Mouse (Mus musculus) embryonic facial prominence, embryonic 12.5 days (tissue): ENCODE measurements around the gene Mrps2. TPM values are rescaled to one million over a fixed set of nuclear protein-coding genes. Genes with fewer than 3 reads are reported as not detected.
A peak's percentile ranks its signal among the peaks of the same experiment; 100 is the strongest.
"Not testable (repeated sequence)": the region's sequence is repeated elsewhere in the genome, so short reads cannot be mapped to it uniquely, and the experiment has no call there.

Experiments used
- ATAC-seq: fragments of 200-750 bp; cut with Nextera tagmentation; 2 replicates; pipeline ENCODE4 v1.8.0; 2017; ENCODE audit not compliant: insufficient number of reproducible peaks, insufficient read depth, low FRiP score, low TSS enrichment
- H3K27ac ChIP-seq: fragments of 300-500 bp; sonication (generic); 2 replicates; pipeline ENCODE4 v1.5.1; 2016; ENCODE audit warnings: mild to moderate bottlenecking
- H3K27me3 ChIP-seq: fragments of 300-500 bp; sonication (generic); 2 replicates; pipeline ENCODE4 v1.6.1; 2016; ENCODE audit warnings: mild to moderate bottlenecking, moderate library complexity
- H3K36me3 ChIP-seq: fragments of 300-500 bp; sonication (generic); 2 replicates; pipeline ENCODE4 v1.6.1; 2016; ENCODE audit warnings: mild to moderate bottlenecking
- H3K4me1 ChIP-seq: fragments of 300-500 bp; sonication (generic); 2 replicates; pipeline ENCODE4 v1.6.1; 2016
- H3K4me2 ChIP-seq: fragments of 300-500 bp; sonication (generic); replicated peaks from 2 replicates; pipeline ENCODE4 v1.6.1; 2016; ENCODE audit warnings: mild to moderate bottlenecking, moderate library complexity
- H3K4me3 ChIP-seq: fragments of 300-500 bp; sonication (generic); 2 replicates; pipeline ENCODE4 v1.5.1; 2016; ENCODE audit warnings: mild to moderate bottlenecking
- H3K9ac ChIP-seq: fragments of 300-500 bp; sonication (generic); 2 replicates; pipeline ENCODE4 v1.6.1; 2016; ENCODE audit warnings: mild to moderate bottlenecking, moderate library complexity
- H3K9me3 ChIP-seq: fragments of 300-500 bp; sonication (generic); 2 replicates; pipeline ENCODE4 v1.6.1; 2016; ENCODE audit warnings: mild to moderate bottlenecking, moderate library complexity
- WGBS: fragments of 180-500 bp; shearing (Covaris S2); methylation state at CpG from one replicate; pipeline ENCODE4 v1.1.7; 2016; 5-methylcytosine and 5-hydroxymethylcytosine counted together
- polyA plus RNA-seq: library from polyadenylated mRNA; unstranded; fragments of >200 nt; fragmentation: Nextera tagmentation; extraction: Ambion mirVana; gene quantifications from 2 replicates; pipeline ENCODE4 v1.2.1, GENCODE M21; 2016

Mrps2 gene
- polyA plus RNA-seq, 1 experiment from 2014 or later: 61.8 TPM

GRCm38 (mm10) chr2:28447315-28447670, 20.6 kb upstream of the Mrps2 start:
- no peaks in the 10 kb centered on the region for H3K27me3 ChIP-seq
- WGBS: 6% methylated on average over 11 of the region's 11 CpGs
- peak overlapping the region; percentile 74 for H3K4me3 ChIP-seq
- peak overlapping the region; percentile 84 for H3K9ac ChIP-seq
- H3K4me1 ChIP-seq: peaks cover 6% of the 10 kb centered on the region; the same call in 1 of the 2 replicates
- H3K36me3 ChIP-seq: peaks cover 15% of the 10 kb centered on the region
- no peak for ATAC-seq
- H3K4me2 ChIP-seq: peak overlapping the region; percentile 93
- no peaks in the 10 kb centered on the region for H3K9me3 ChIP-seq
- H3K27ac ChIP-seq: peak overlapping the region; percentile 59; the same call in 1 of the 2 replicates

GRCm38 (mm10) chr2:28451663-28452062, 16.2 kb upstream of the Mrps2 start:
- peaks cover 31% of the 10 kb centered on the region for H3K36me3 ChIP-seq
- H3K4me3 ChIP-seq: no peak overlapping the region
- H3K27me3 ChIP-seq: no peaks in the 10 kb centered on the region
- no peak for ATAC-seq
- no peak overlapping the region for H3K4me2 ChIP-seq
- no peaks in the 10 kb centered on the region for H3K9me3 ChIP-seq
- H3K9ac ChIP-seq: no peak overlapping the region
- 89% methylated on average over 11 of the region's 11 CpGs for WGBS
- no peak overlapping the region for H3K27ac ChIP-seq
- H3K4me1 ChIP-seq: peaks cover 3% of the 10 kb centered on the region; the same call in 1 of the 2 replicates

GRCm38 (mm10) chr2:28453539-28453938, 14.3 kb upstream of the Mrps2 start:
- no peaks in the 10 kb centered on the region for H3K9me3 ChIP-seq
- H3K27me3 ChIP-seq: no peaks in the 10 kb centered on the region
- no peak overlapping the region for H3K9ac ChIP-seq
- peaks cover 31% of the 10 kb centered on the region for H3K36me3 ChIP-seq
- H3K27ac ChIP-seq: no peak overlapping the region
- H3K4me2 ChIP-seq: no peak overlapping the region
- no peak overlapping the region for H3K4me3 ChIP-seq
- no peak for ATAC-seq
- H3K4me1 ChIP-seq: no peaks in the 10 kb centered on the region
- 83% methylated on average over 6 of the region's 6 CpGs for WGBS

GRCm38 (mm10) chr2:28456616-28457015, 11.2 kb upstream of the Mrps2 start:
- no peak for ATAC-seq
- 86% methylated on average over 1 of the region's 1 CpGs for WGBS
- H3K4me2 ChIP-seq: no peak overlapping the region
- no peaks in the 10 kb centered on the region for H3K4me1 ChIP-seq
- H3K9me3 ChIP-seq: no peaks in the 10 kb centered on the region
- no peaks in the 10 kb centered on the region for H3K27me3 ChIP-seq
- no peak overlapping the region for H3K9ac ChIP-seq
- peaks cover 22% of the 10 kb centered on the region for H3K36me3 ChIP-seq
- no peak overlapping the region for H3K27ac ChIP-seq
- H3K4me3 ChIP-seq: no peak overlapping the region

- WGBS: 36% methylated on average over 3 of the region's 3 CpGs
- no peak for ATAC-seq
- Histone ChIP-seq H3K4me2 (no peak overlapping the region), H3K27ac (no peak overlapping the region), H3K9me3 (no peaks in the 10 kb centered on the region), H3K4me3 (no peak overlapping the region), H3K9ac (no peak overlapping the region), H3K4me1 (peaks cover 14% of the 10 kb centered on the region), H3K36me3 (no peaks in the 10 kb centered on the region; the same call in 1 of the 2 replicates), H3K27me3 (peaks cover 10% of the 10 kb centered on the region; the same call in 1 of the 2 replicates)
Measured at GRCm38 (mm10) chr2:28463919-28464318, 3.9 kb upstream of the Mrps2 start.

GRCm38 (mm10) chr2:28464919-28465318, 2.9 kb upstream of the Mrps2 start:
- Histone ChIP-seq H3K27me3 (peaks cover 10% of the 10 kb centered on the region; the same call in 1 of the 2 replicates), H3K9ac (no peak overlapping the region), H3K27ac (no peak overlapping the region), H3K4me2 (no peak overlapping the region), H3K4me3 (no peak overlapping the region), H3K4me1 (peaks cover 17% of the 10 kb centered on the region), H3K36me3 (peaks cover 9% of the 10 kb centered on the region), H3K9me3 (no peaks in the 10 kb centered on the region)
- no peak for ATAC-seq
- WGBS: 80% methylated on average over 9 of the region's 9 CpGs

GRCm38 (mm10) chr2:28465836-28466518, 1.9 kb upstream of the Mrps2 start, which contains the start of gene 1700007K13Rik:
Gene 1700007K13Rik (minus strand): TSS chr2:28466332.
- Histone ChIP-seq H3K4me1 (peaks cover 17% of the 10 kb centered on the region), H3K27me3 (peaks cover 10% of the 10 kb centered on the region; the same call in 1 of the 2 replicates), H3K4me2 (peak within 1 kb of the TSS; percentile 62), H3K9ac (peak within 1 kb of the TSS; percentile 42; the same call in 1 of the 2 replicates), H3K36me3 (peaks cover 19% of the 10 kb centered on the region), H3K4me3 (peak within 1 kb of the TSS; percentile 32), H3K9me3 (no peaks in the 10 kb centered on the region), H3K27ac (no peak within 1 kb of the TSS)
- WGBS: 5% methylated on average over 25 of the region's 25 CpGs
- peak; percentile 58 for ATAC-seq

GRCm38 (mm10) chr2:28468486-28469225, 790 bp downstream of the Mrps2 start:
- Histone ChIP-seq H3K27me3 (peaks cover 10% of the 10 kb centered on the region; the same call in 1 of the 2 replicates), H3K4me3 (peak overlapping the region; percentile 98), H3K9ac (peak overlapping the region; percentile 95), H3K36me3 (peaks cover 42% of the 10 kb centered on the region), H3K4me1 (peaks cover 17% of the 10 kb centered on the region), H3K27ac (no peak overlapping the region), H3K9me3 (0 out of 2 replicates have a peak, but pooled peaks cover 6% of the 10 kb centered on the region), H3K4me2 (peak overlapping the region; percentile 93)
- no peak for ATAC-seq
- 53% methylated on average over 18 of the region's 18 CpGs for WGBS

DNA sequence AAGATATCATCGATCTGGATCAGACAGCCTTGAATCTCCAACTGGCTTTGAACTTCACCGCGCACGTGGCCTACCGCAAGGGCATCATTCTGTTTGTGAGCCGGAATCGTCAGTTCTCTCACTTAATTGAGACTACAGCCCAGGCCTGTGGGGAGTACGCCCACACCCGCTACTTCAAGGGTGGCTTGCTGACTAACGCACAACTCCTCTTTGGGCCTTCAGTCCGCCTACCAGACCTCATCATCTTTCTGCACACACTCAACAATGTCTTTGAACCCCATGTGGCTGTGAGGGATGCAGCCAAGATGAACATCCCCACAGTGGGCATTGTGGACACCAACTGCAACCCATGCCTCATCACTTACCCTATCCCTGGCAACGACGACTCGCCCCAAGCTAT, 1.6 kb downstream of the Mrps2 start:
- H3K9me3 ChIP-seq: 0 out of 2 replicates have a peak, but pooled peaks cover 6% of the 10 kb centered on the region
- no peak overlapping the region for H3K4me3 ChIP-seq
- no peak for ATAC-seq
- peaks cover 17% of the 10 kb centered on the region for H3K4me1 ChIP-seq
- peak overlapping the region; percentile 93; the same call in 1 of the 2 replicates for H3K4me2 ChIP-seq
- H3K9ac ChIP-seq: no peak overlapping the region
- peaks cover 10% of the 10 kb centered on the region; the same call in 1 of the 2 replicates for H3K27me3 ChIP-seq
- no peak overlapping the region for H3K27ac ChIP-seq
- 97% methylated on average over 14 of the region's 14 CpGs for WGBS
- H3K36me3 ChIP-seq: peaks cover 42% of the 10 kb centered on the region

DNA sequence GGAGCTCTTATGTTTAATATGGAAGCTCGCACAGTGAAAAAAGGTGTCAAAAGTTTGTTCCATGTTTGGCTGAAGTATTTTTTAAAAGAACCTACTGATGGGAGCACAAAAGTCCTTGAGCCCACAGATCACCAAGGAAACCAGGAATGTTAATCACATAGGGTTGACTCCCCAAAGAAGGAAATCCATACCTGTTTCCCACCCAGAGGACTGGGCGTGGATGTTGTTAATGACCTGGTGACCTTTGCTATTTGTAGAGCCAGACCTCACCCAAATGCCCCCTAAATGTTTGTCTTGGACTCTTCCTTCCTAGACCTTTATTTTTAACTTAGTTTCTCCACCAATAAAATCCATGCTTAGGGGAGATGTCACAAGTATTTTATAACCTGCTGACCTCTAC, 2.7 kb downstream of the Mrps2 start:
- H3K9ac ChIP-seq: no peak overlapping the region
- H3K4me3 ChIP-seq: no peak overlapping the region
- WGBS: 93% methylated on average over 2 of the region's 2 CpGs
- H3K27me3 ChIP-seq: 0 out of 2 replicates have a peak, but pooled peaks cover 4% of the 10 kb centered on the region
- H3K4me2 ChIP-seq: no peak overlapping the region
- H3K9me3 ChIP-seq: 0 out of 2 replicates have a peak, but pooled peaks cover 6% of the 10 kb centered on the region
- ATAC-seq: no peak
- H3K27ac ChIP-seq: no peak overlapping the region
- peaks cover 17% of the 10 kb centered on the region for H3K4me1 ChIP-seq
- H3K36me3 ChIP-seq: peaks cover 42% of the 10 kb centered on the region

DNA sequence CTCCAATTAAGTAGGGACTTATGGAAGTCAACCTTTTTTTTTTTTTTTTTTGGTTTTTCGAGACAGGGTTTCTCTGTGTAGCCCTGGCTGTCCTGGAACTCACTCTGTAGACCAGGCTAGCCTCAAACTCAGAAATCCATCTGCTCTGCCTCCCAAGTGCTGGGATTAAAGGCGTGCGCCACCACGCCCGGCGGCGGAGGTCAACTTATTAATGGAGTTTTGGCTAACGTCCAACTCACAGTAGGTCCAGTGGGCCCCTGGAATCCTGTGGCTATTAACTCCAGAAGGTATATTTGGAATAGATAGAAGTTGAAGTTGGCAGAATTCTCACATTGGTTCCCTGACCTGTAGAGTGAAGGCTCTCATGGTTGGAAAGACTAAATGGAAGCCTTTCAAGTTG, 4.1 kb downstream of the Mrps2 start:
- H3K4me3 ChIP-seq, H3K27ac ChIP-seq, H3K9ac ChIP-seq, H3K4me1 ChIP-seq, H3K4me2 ChIP-seq, H3K9me3 ChIP-seq, ATAC-seq, H3K27me3 ChIP-seq: not testable (repeated sequence)
- peaks cover 42% of the 10 kb centered on the region for H3K36me3 ChIP-seq
- 92% methylated on average over 8 of the region's 8 CpGs for WGBS

DNA sequence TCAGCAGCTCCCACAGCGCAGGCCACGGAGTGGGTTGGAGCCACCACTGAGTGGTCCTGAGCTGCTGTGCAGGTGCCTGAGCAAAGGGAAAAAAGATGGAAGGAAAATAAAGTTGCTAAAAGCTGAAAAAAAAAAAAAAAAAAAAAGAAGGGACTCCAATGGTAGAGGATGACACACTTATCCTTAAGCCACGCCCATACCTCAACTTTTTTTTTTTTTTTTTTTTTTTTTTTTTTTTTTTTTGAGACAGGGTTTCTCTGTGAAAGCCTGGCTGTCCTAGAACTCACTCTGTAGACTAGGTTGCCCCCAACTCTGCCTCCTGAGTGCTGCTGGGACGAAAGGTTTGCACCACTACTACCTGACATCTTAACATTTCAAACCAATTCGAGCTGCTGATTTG, 10.1 kb downstream of the Mrps2 start:
- H3K4me1 ChIP-seq, H3K9ac ChIP-seq, H3K36me3 ChIP-seq, H3K27ac ChIP-seq, ATAC-seq, H3K4me2 ChIP-seq, H3K9me3 ChIP-seq, H3K27me3 ChIP-seq, H3K4me3 ChIP-seq: not testable (repeated sequence)
- WGBS: 87% methylated on average over 5 of the region's 5 CpGs
